Comparison of ENCODE assay signal across 30 mouse cellular contexts in the genomic region with DNA sequence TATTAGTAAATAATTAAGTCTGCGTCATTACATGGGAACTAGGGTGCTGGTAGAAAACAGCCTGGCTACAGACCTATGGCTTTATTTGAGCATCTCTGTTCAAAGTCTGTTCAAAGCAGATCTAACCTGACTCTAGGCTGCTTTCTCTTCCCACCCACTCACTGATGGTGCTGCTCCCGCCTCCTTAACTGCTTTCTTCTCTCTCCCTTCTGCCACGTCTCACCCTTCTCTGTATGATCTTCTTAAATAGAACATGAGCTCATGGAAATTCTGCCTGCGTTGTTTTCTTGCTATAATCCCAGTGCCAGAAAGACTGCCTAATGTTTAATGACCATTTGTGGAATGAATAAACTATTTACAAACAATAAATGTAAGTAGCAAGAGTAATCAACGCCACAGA. TPM values are rescaled to one million over a fixed set of nuclear protein-coding genes. Genes with fewer than 3 reads are reported as not detected.
DNase-seq lines count a peak whose midpoint lies in the region; ATAC-seq and TF ChIP-seq lines count a peak whose summit lies in the region.
"Had no signal": no experiment of that assay in that cellular context is flagged by ENCODE, and none has a peak within 500 bp of the region (broad histone marks: within the 10 kb centered on the region; RNA-seq: fewer than 3 reads in every experiment).

No protein-coding gene starts in this region.

- DNase-seq in layer of hippocampus, adult 2 months (ENCODE audit: low spot score in 2 of 2): peak in 1 of 2 experiments; percentile 49
- DNase-seq in layer of hippocampus, adult 9-10 months (ENCODE audit: low spot score): no peak
- peak; percentile 32 to 55 for DNase-seq in left cerebral cortex, postnatal 14 days (ENCODE audit: low spot score in 2 of 2)
- DNase-seq in left cerebral cortex, postnatal 4 days: no peak
- peak; percentile 29 to 38 for DNase-seq in right cerebral cortex, adult 2 months (ENCODE audit: low spot score in 2 of 2)
- DNase-seq in right cerebral cortex, postnatal 14 days: no peak
- DNase-seq in telencephalon, adult 2 months (ENCODE audit: low read depth, low spot score): peak; percentile 82
- DNase-seq: adrenal gland, adult 2 months; adrenal gland, postnatal 14 days; cerebellum, adult 11-12 months; cerebellum, adult 9-10 months; cerebellum, postnatal 14 days; forebrain, postnatal 0 days; gastrocnemius, postnatal 10 days; gastrocnemius, postnatal 36 days; heart, adult 18-20 months; heart, postnatal 10 days; heart, postnatal 4 days had no signal

- no peak for ATAC-seq in granulocyte monocyte progenitor cell, adult 5-6 weeks (replicated peaks; ENCODE audit: poor library complexity, severe bottlenecking)
- ATAC-seq: CD4-positive, CD25-positive, alpha-beta regulatory T cell, adult 4 months; forebrain, embryonic 14.5 days; forebrain, postnatal 0 days; hindbrain, postnatal 0 days had no signal

- no peak overlapping the region for H3K4me3 ChIP-seq in layer of hippocampus, adult 2 months
- H3K4me3 ChIP-seq: embryonic facial prominence, embryonic 12.5 days; embryonic facial prominence, embryonic 15.5 days; heart, embryonic 12.5 days; heart, embryonic 15.5 days had no signal

- TF ChIP-seq CTCF in layer of hippocampus, adult 2 months (conservative IDR thresholded peaks at IDR 0.05): no peak

- 0 out of 2 replicates have a peak overlapping the region, but pooled peaks have one; percentile 32 for H3K27ac ChIP-seq in layer of hippocampus, adult 2 months
- H3K27ac ChIP-seq: embryonic facial prominence, embryonic 12.5 days; embryonic facial prominence, embryonic 15.5 days; heart, embryonic 15.5 days; hindbrain, embryonic 14.5 days; hindbrain, postnatal 0 days had no signal

- intact Hi-C loops in left cerebral cortex, postnatal 14 days (cut with DNase I): no loop called here
- intact Hi-C loops in left cerebral cortex, postnatal 4 days (cut with DNase I): no loop called here

RNA-seq across cellular contexts. Expression of gene Zfp2, which starts 7.8 kb away (rescaled TPM):
- 10 to 100 TPM; 20.1 to 20.2 TPM for total RNA-seq in layer of hippocampus, adult 2 months (2021)
- 10 to 100 TPM; 20.2 to 20.7 TPM for total RNA-seq in left cerebral cortex, postnatal 14 days (2021)
- total RNA-seq in left cerebral cortex, postnatal 4 days (2021): 10 to 100 TPM; 33.7 to 39.2 TPM
- total RNA-seq in granulocyte monocyte progenitor cell, adult 5-6 weeks (2014; fragmentation: Nextera tagmentation): 2.4 and 4.0 TPM in 2 replicates
- total RNA-seq in granulocyte monocyte progenitor cell, adult 5-6 weeks (2017): 1.3 and 2.0 TPM in 2 replicates
- total RNA-seq: MEL had no signal

RNA-seq across cellular contexts. Expression of gene Zfp454, which starts 20.7 kb away (rescaled TPM):
- total RNA-seq in layer of hippocampus, adult 2 months (2021): 1 to 10 TPM; 5.3 to 6.4 TPM
- total RNA-seq in left cerebral cortex, postnatal 14 days (2021): 1 to 10 TPM; 5.9 to 6.7 TPM
- total RNA-seq in left cerebral cortex, postnatal 4 days (2021): 1 to 10 TPM; 6.9 to 8.4 TPM
- not detected in 2 replicates for total RNA-seq in granulocyte monocyte progenitor cell, adult 5-6 weeks (2014; fragmentation: Nextera tagmentation)
- not detected in 2 replicates for total RNA-seq in granulocyte monocyte progenitor cell, adult 5-6 weeks (2017)
- total RNA-seq: MEL had no signal

RNA-seq across cellular contexts. Expression of gene Zfp354b, which starts 23.3 kb away (rescaled TPM):
- 1 to 10 TPM; 6.3 to 8.1 TPM for total RNA-seq in layer of hippocampus, adult 2 months (2021)
- total RNA-seq in left cerebral cortex, postnatal 14 days (2021): 1 to 10 TPM; 3.8 to 4.0 TPM
- 1 to 10 TPM; 6.1 to 7.6 TPM for total RNA-seq in left cerebral cortex, postnatal 4 days (2021)
- not detected in 2 replicates for total RNA-seq in granulocyte monocyte progenitor cell, adult 5-6 weeks (2014; fragmentation: Nextera tagmentation)
- total RNA-seq in granulocyte monocyte progenitor cell, adult 5-6 weeks (2017): 0.34 TPM in 1 of 2 replicates, not detected in the other
- total RNA-seq: MEL had no signal

RNA-seq across cellular contexts. Expression of gene 4933414I15Rik, which starts 35.4 kb away (rescaled TPM):
- not detected for total RNA-seq in layer of hippocampus, adult 2 months (2021)
- not detected for total RNA-seq in left cerebral cortex, postnatal 14 days (2021)
- total RNA-seq in left cerebral cortex, postnatal 4 days (2021): not detected
- total RNA-seq in granulocyte monocyte progenitor cell, adult 5-6 weeks (2014; fragmentation: Nextera tagmentation): not detected in 2 replicates
- not detected in 2 replicates for total RNA-seq in granulocyte monocyte progenitor cell, adult 5-6 weeks (2017)
- total RNA-seq: adrenal gland, adult 2 months; adrenal gland, postnatal 14 days; adrenal gland, postnatal 4 days; forebrain, postnatal 0 days; gastrocnemius, adult 18-20 months; gastrocnemius, postnatal 10 days; gastrocnemius, postnatal 36 days; heart, adult 18-20 months; heart, postnatal 10 days; heart, postnatal 4 days; hindbrain, postnatal 0 days; MEL had no signal

RNA-seq across cellular contexts. Expression of gene Prop1, which starts 45.4 kb away (rescaled TPM):
- total RNA-seq in layer of hippocampus, adult 2 months (2021): not detected
- total RNA-seq in left cerebral cortex, postnatal 14 days (2021): not detected
- total RNA-seq in left cerebral cortex, postnatal 4 days (2021): not detected
- not detected in 2 replicates for total RNA-seq in granulocyte monocyte progenitor cell, adult 5-6 weeks (2014; fragmentation: Nextera tagmentation)
- not detected in 2 replicates for total RNA-seq in granulocyte monocyte progenitor cell, adult 5-6 weeks (2017)
- total RNA-seq: adrenal gland, adult 2 months; adrenal gland, postnatal 14 days; adrenal gland, postnatal 4 days; gastrocnemius, adult 18-20 months; gastrocnemius, postnatal 10 days; gastrocnemius, postnatal 36 days; heart, adult 18-20 months; heart, postnatal 10 days; heart, postnatal 4 days; hindbrain, postnatal 0 days; MEL had no signal

Comparison
In these comparisons a context has a peak if more than half of its experiments do, and no peak if none do; other contexts are left out.
1. DNase-seq: peak in left cerebral cortex, postnatal 14 days (2 of 2), right cerebral cortex, adult 2 months (2 of 2) and telencephalon, adult 2 months (single experiment); none in layer of hippocampus, adult 9-10 months (single experiment), left cerebral cortex, postnatal 4 days (single experiment) and right cerebral cortex, postnatal 14 days (single experiment).
2. RNA of gene Zfp2, which starts 7.8 kb away (total RNA-seq): 33.7 to 39.2 TPM in left cerebral cortex, postnatal 4 days, 20.2 to 20.7 TPM in left cerebral cortex, postnatal 14 days and 20.1 to 20.2 TPM in layer of hippocampus, adult 2 months; 1.3 to 4.0 TPM in granulocyte monocyte progenitor cell, adult 5-6 weeks; every median in the first group is over 4 times any median in the second.
3. RNA of gene Zfp454, which starts 20.7 kb away (total RNA-seq): 6.9 to 8.4 TPM in left cerebral cortex, postnatal 4 days, 5.9 to 6.7 TPM in left cerebral cortex, postnatal 14 days and 5.3 to 6.4 TPM in layer of hippocampus, adult 2 months; not detected in granulocyte monocyte progenitor cell, adult 5-6 weeks; every median in the first group is over 4 times any median in the second.